Mouse (Mus musculus) left cerebral cortex, postnatal 14 days (tissue): ENCODE measurements around the gene Tnnt2. TPM values are rescaled to one million over a fixed set of nuclear protein-coding genes. Genes with fewer than 3 reads are reported as not detected.

Experiments used
- DNase-seq, 2 experiments: peaks; one replicate each; pipeline ENCODE4 v3.0.0; 2021 to 2022; ENCODE audit warnings: low spot score in 2 of 2, mixed read lengths in 1 of 2
- intact Hi-C: fragments of 180-260 bp; cut with DNase I; formaldehyde crosslinking; loops from one replicate; pipeline ENCODE4 v1.15.1; 2025
- total RNA-seq, 2 experiments: library from RNA; stranded (reverse); gene quantifications; 2 replicates each; pipeline ENCODE4 v1.2.3; 2021

Tnnt2 gene
- total RNA-seq, 2 experiments from 2014 or later = 1.8 to 3.2 TPM

DNA sequence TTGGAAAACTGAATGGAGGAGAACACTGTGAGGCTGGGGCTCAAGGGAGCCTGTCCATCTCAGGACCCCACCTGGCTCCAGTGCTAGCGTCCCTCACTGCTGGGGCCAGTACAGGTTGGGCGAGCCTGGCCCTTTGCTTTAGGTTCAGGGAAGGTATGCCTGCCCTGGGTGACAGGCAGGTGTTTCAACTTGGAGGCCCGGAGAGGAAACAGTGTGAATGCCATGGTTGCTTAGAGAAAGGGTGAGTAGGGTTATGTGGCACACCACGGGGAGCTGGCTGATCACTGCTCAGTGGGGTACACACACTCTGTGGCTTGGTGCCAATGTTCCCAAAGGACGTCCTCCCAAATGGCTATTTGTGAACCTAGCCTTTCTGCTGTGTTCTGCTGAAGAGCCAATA lies 21.6 kb upstream of the Tnnt2 start:
- no peak for DNase-seq
- intact Hi-C loops = no loop called here

DNA sequence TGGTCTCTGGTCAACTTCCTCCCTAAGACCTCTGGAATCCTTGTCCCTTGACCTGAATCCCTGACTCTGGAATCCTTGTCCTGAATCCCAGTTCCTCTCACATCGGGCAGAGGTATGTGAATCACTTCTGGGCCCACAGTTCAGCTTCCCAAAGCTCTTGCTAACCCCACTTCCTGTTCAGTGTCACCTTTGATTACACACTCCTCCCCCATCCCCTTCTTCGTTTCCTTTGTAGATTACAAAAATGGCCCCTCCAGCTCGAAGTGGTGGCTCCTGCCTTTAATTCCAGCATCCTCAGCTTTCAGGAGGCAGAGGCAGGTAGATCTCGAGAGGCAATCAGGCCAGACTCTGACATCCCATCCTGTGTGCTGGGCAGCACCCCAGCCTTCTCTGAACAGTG lies 18.6 kb upstream of the Tnnt2 start:
- intact Hi-C loops = no loop called here
- no peak for DNase-seq

DNA sequence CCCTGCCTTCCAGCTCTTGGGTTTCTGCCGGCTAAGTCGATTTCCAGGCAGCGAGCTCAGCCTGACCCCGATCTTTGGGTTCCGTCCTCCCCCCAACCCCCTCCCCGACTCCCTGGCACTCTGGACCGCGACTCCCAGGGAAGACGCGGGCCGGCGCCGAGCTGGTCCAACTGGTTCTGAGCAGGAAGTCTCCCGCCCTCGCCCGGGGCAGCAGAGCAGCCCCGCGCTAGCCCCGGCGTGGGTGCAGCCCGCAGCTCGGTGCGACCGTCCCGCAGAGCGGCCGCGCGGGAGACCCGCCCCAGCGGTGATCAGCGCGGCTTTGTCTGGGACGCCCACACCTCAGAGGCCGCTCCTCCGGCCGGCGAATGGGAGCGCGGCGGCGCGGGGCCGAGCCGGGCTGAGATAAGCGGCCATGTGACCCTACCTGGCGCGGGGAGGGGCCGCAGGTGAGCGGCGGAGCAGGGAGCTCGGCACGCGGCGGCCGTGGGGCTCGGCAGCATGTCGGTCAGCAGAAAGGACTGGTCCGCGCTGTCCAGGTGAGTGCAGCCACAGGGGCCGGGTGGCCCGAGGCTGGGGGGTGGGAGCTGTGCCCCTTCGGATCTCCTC lies 17.6 kb upstream of the Tnnt2 start, which contains the start of gene Lad1:
Gene Lad1, plus strand, starts transcription at position 118 of the 606 bp plus-strand sequence.
- intact Hi-C loops = no loop called here
- DNase-seq = no peak

DNA sequence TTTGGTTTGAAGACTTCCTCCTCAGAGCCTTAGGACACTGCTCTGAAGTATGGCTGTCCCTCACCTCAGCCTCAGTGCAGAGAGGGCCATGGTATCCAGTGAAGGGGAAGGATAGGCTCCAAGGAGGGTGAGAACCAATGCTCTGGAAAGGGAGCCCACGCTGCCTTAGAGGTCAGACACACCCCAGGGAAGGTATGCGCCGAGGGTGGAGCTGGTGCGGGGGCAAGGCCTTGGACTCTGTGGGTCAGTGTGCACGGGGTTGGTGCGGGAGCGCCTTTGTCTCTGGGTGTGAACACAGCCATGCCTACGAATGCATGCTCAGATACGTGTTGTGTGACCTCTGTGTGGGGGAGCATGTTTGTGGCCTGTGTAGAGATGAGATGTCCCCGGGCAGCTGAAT lies 16.1 kb upstream of the Tnnt2 start:
- no peak for DNase-seq
- intact Hi-C loops = no loop called here

DNA sequence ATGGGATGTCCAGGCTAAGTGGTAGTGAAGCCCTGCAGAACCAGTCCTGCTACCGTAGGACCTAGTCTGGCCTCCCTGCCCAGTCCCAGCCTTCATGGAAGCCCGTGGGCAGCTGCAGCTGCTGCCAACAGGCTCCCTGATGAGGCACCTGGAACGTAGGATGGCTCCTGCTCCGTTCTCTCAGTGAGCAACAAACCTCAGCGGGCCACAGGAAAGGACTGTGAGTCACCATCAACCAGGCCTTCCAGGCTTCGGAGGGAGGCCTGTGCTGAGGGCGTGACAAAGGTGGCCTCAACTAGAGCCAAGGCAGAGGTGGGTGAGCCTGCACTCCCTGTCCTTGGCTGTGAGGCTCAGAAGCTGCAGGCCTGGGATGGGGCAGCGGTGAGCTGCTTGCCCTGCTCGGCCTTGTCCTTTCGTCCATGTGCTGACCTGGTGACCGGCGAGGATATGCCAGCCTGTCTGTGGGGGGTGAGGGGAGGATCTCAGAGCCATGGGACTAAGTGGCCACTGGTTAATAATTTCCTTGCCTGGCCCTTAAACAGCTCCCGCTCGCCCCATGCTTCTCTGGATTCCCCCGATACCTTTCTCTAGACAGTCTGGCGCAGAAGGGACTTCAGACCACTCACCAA lies 15.3 kb upstream of the Tnnt2 start:
- intact Hi-C loops = no loop called here
- no peak for DNase-seq

DNA sequence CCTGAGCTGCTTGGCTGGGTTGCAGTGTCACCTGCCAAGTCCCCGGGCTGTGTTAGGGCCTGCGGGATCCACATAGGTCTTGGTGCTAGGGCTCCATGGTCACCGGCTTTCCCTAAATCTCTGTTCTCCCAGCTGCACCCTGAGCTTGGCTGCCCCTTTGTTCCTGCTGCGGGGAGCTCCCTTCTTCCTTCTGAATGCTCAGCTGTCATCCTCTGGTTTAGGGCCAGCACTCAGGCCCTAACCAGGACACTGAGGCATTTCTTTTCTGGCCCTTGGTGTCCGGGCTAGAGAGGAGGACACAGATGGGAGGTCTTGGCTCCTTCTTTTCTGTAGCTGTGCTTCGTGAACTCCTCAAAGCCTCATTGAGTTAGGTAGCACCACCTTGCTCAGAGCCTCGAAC lies 14.4 kb upstream of the Tnnt2 start:
- intact Hi-C loops = no loop called here

DNA sequence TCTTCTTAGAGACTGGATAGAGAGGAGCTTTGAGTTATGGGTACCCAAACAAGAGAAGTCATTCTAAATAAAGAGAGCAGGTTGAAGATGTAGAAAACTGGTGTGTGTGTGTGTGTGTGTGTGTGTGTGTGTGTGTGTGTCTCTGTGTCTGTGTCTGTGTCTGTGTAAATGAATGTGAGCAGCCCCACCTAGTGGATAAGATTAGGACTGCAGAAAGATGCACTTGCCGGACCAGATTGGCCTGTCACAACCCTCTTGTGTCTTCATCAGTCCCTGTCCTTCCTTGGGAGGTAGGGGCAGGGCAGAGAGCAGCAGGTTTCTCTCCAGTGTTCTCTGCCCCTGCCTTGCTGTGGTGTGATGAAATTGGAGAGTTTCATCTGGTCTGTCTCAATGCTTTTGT lies 7.2 kb upstream of the Tnnt2 start:
- intact Hi-C loops = no loop called here
- DNase-seq = peak; percentile 65 to 78

More for the DNA sequence above, 14.4 kb upstream of the Tnnt2 start:
- DNase-seq = no peak

DNA sequence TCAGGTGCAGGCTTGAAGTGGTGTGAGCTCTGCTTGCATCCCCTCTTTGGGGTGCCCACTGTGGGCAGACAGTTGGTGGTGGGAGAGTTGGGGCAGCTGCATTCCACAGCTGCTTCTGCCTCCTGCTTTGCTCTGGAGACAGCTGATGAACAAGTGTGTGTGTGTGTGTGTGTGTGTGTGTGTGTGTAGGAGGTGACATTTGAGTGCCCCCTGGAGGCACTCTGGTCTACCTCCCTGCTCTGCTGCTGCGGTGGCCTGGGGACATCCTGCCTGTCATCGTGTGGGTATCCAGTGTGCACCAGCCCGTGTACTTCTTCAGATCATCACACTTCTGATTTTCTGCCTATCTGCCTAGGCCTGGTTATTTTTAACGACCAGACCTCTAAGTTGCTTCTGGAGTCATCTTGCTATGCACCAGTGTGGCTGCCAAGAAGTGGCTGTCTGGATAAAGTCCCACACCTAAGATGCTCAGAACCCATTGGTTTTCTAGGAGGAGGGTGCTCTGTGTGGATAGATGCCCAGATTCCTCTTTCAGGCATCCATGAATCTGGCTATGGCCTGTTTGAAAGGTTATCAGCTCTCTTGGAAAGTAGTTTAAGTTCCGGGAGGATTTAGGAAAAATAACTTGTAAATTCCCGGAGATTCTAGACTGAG lies 1.8 kb upstream of the Tnnt2 start:
- intact Hi-C loops = no loop called here
- peak in 1 of 2 experiments; percentile 40 for DNase-seq

DNA sequence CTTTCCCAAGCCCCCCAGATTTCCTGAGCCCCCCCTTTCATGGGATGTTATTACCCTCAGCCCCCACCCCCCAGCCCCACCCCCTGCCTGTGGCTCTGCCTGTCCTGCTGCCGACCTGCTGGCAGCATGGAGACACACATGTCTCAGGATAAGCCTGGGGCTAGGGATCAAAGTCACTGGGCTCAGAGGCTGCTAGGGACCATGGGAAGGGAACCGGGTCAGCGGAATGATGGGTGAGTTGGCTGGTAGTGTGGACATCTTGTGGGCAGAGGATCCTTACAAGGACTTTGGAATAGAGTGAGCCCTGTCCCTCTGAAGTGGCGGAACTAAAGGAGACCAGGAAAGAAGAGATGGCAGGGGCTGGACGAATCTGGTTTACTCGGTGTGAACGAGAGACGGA lies 1.2 kb upstream of the Tnnt2 start:
- intact Hi-C loops = no loop called here
- DNase-seq = no peak

DNA sequence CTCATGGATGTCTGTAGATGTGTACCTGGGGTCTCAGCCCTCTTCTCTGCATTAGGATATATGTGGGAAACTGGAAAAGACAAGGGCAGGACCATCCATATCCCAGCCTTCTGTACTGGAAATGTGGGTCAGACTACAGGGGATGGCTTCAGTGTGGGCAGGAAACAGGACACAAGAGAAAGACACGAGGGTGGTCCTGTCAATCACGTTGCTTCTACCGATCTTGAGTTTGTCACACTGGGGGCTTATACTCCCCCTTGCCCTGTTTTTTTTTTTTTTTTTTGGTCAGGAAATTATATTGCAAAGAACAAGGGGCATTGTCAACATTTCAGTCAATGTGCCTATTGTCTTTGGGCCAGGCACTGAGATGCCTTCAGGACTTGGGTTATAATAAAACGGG lies 2.5 kb downstream of the Tnnt2 start:
- no peak for DNase-seq
- intact Hi-C loops = no loop called here

DNA sequence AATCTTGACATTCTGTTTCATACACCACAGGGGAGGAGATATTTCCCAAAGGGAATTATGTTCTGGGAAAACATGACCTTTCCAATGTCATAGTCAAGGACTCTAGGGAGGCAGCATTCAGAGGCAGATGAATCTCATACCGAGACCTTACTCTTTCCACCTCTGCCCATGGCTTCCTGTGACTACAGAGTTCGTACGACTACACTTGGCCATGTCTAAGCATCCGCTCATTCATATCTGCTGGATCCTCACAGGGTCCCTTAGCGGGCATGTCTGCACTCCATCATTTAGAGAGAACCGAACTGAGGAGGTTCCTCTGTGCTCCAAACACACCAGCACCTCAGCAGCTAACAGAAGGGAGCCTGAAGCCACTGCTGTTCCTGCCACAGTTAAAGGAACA lies 2.9 kb downstream of the Tnnt2 start:
- no peak for DNase-seq
- intact Hi-C loops = no loop called here

DNA sequence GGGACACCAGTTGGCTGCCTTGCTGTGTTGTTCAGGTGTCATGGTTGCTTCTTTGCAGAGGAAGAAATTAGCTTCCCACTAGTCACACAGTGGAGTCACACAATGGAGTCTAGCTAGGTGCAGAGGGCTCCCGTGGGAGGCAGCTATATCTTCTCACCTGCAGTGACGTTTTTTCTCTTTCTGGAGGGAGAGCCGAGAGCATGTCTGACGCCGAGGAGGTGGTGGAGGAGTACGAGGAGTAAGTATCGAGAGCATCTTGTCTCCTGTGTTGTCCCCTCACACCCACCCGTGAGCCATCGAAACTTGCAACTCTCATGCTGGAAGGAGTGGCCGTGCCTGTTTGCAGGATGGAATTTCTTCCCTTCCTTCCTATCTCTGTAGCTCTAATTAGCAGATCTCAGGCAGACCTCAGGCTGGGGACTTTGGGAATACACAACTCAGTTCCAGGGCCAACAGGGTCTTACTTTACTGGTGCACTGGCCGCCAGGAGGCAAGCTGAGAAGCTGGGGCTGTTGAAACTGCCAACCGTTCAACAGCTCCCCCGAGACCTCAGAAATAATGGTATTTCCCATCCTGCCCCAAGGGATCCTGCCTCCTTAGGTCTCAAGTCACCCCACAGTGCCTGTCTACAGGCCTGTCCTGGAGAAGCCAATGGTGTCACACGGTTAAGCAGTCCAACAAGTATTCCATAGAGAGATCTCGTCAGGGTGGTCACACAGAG lies 4.7 kb downstream of the Tnnt2 start:
- DNase-seq = no peak
- intact Hi-C loops = no loop called here

DNA sequence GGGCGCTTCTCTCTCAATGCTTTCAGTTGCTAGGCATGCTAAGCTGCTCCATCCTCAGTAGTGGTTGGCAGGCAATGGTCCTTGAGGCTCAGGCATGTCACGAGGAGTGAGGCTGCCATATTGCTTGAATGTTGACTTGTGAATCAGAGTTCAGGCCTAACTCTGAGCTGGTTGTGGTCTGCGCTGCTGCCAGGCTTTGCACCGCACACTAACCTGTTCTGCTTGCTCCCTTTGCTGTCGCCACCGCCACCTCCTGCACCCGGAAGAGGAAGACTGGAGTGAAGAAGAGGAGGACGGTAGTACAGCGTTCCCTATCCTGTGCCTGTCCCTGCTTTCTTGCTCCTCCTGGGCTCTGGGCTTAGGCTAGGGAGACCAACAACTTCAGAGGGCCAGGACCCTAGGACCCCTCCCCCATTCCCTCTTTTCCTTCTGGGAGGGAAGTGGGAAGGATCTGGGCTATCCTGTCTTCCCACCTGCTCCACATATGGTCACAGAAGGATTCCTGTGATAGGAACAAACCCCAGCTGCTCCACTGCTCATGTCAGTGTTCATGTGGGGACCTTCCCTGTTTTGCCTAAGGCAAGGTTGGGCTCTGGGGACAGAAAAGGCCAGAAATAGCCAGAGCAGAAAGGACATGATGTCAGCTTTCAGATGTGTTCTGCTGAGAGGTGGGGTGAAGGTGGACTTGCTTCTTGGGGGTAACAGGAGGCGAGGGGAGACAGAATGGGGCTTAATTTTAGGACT lies 7.5 kb downstream of the Tnnt2 start:
- DNase-seq = no peak
- intact Hi-C loops = no loop called here

DNA sequence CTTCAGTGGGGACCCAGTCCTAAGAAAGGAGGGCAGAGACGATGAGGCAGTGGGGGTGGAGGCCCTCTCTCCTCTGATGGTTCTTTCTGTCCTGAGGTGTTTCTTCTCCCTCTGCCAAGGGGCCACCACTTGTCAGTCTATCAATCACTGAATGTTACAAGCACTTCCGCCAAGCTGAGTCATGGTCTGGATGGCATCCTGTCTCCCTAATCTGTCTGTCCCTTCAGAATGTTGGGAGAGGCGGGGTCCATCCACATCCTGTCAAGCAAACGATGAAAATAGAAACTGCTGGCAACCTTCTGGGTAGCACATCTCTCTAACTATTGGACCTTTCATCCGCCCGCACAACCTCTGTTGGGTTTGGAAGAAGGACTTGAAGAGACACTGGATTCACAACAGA lies 8.3 kb downstream of the Tnnt2 start:
- intact Hi-C loops = no loop called here
- no peak for DNase-seq

DNA sequence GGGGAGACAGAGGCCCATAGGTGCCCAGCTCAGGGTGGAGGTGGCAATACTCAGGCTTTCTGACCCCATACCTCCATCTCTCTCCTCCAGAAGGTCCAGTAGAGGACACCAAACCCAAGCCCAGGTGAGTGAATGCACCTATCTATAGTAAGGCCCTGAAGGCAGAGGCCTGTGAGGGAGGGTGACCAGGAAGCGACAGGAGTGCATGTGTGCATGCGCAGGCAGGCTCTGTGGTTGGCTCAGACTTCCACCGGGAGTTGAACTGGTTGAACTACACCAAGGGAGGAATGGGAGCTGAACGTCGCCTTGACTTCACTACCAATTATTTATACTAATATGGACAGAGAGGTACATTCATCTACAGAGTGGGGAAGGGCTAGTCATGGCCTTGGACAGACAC lies 10.5 kb downstream of the Tnnt2 start:
- intact Hi-C loops = no loop called here
- no peak for DNase-seq

DNA sequence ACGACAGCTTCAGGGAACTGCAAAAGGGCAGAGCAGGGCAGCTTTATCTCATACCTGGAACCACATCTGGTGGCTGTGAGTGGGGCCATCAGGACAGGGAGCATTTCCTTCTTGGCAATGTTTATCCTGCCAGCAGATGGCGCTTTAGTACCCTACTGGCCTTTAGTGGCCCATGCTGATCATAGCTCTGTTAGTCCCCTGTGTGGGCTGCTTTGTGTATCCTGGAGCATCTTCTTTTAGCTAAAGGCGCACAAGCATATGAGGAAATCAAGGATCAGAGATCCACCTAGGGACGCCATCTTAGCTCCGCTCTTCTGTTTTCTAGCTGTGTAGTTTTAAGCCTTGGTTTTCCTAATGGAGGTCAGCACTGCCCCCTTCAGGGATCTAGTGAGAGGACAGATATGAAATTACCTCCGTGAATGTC lies 11.0 kb downstream of the Tnnt2 start:
- intact Hi-C loops = no loop called here
- peak in 1 of 2 experiments; percentile 22 for DNase-seq

DNA sequence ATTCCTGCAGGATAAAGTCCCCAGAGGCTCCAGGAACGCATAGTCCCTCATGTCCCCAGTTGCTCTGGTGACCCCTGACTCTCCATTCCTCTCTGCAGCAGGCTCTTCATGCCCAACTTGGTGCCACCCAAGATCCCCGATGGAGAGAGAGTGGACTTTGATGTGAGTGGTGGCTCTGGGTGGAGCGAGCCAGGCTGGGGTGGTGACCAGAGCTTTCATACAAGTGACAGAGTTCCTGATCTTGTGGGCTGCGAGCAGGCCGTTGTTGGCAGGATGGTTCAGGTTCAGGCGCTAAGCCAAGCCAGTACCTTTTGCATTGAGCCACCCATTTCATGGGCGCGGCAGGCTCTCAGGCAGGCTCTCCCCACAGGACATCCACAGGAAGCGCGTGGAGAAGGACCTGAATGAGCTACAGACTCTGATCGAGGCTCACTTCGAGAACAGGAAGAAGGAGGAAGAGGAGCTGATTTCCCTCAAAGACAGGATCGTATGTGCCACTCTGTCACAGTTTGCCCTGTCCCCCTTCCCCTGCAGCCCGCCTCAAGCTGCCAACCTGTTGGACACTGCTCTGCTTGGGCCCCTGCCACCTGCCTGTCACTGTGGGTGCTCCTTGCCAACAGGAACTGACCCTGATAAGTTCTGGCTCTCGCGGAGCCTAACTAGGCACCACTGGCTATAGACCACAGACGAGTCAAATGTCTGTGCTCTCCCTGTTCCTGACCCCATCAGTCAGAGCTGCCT lies 11.6 kb downstream of the Tnnt2 start:
- DNase-seq = no peak
- intact Hi-C loops = no loop called here

DNA sequence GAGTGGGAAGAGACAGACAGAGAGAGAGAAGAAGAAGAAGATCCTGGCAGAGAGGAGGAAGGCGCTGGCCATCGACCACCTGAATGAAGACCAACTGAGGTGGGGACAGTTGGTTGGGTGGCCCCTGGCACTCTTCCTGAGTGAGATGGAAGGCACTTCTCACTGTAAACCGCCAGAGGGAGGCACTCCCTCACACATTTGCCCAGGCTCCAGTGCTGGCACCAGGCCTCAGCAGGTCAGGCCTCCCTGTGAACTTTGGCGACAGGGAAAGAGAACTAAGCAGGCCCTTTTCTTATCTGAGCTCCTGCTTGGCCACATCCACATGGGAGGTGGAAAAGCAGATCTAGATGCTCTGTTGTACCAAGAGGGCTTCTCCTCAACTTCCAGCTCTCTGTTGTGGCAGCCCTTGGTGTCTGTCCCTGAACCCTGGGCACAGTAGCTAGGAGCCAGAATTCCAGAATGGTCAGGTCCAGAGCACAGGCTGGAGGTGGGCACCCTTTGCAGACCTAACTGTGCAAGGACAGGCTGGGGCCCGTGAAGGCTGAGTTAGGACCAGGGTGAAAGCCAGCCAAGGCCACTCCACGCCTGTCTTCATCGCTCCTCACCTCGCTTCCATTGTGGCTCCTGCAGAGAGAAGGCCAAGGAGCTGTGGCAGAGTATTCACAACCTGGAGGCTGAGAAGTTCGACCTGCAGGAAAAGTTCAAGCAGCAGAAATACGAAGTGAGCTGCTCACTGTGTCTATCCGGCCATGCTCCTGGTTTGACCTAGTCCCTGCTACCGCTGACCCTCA lies 14.8 kb downstream of the Tnnt2 start:
- DNase-seq = peak in 1 of 2 experiments; percentile 29
- intact Hi-C loops = no loop called here
